Mouse (Mus musculus) lung, embryonic 14.5 days (tissue): ENCODE measurements at regions not wholly inside any gene's neighbourhood (a gene's known extent, or its start where the extent isn't known, plus 50 kb on each side); places are given as distances from the start of the nearest gene placed in this dataset.
A peak's percentile ranks its signal among the peaks of the same experiment; 100 is the strongest.

ENCODE experiments used
- ATAC-seq: fragments of 200-750 bp; cut with Nextera tagmentation; 2 replicates; pipeline ENCODE4 v1.8.0; 2017; ENCODE audit warnings: mild to moderate bottlenecking, moderate TSS enrichment, moderate library complexity; ENCODE audit not compliant: insufficient read depth
- DNase-seq: peaks from one replicate; pipeline ENCODE4 v3.0.0-alpha.2; 2015
- H3K27ac ChIP-seq: fragments of 300-500 bp; sonication (generic); 2 replicates; pipeline ENCODE4 v1.5.1; 2014; ENCODE audit warnings: low read depth, mild to moderate bottlenecking, moderate library complexity
- H3K27me3 ChIP-seq: fragments of 300-500 bp; sonication (generic); 2 replicates; pipeline ENCODE4 v1.6.1; 2014; ENCODE audit warnings: low read length, control low read depth; ENCODE audit not compliant: insufficient read depth
- H3K36me3 ChIP-seq: fragments of 300-500 bp; sonication (generic); 2 replicates; pipeline ENCODE4 v1.6.1; 2014; ENCODE audit warnings: control low read depth; ENCODE audit not compliant: insufficient read depth
- H3K4me1 ChIP-seq: fragments of 300-500 bp; sonication (generic); 2 replicates; pipeline ENCODE4 v1.6.1; 2014; ENCODE audit warnings: antibody characterized with exemption, control low read depth; ENCODE audit not compliant: insufficient read depth
- H3K4me2 ChIP-seq: fragments of 300-500 bp; sonication (generic); 2 replicates; pipeline ENCODE4 v1.6.1; 2014; ENCODE audit warnings: mild to moderate bottlenecking
- H3K4me3 ChIP-seq: fragments of 300-500 bp; sonication (generic); 2 replicates; pipeline ENCODE4 v1.5.1; 2014; ENCODE audit warnings: low read depth, low read length
- H3K9ac ChIP-seq: fragments of 300-500 bp; sonication (generic); 2 replicates; pipeline ENCODE4 v1.6.1; 2014
- H3K9me3 ChIP-seq: fragments of 300-500 bp; sonication (generic); 2 replicates; pipeline ENCODE4 v1.6.1; 2016; ENCODE audit warnings: low read depth, low read length, control low read depth
- CTCF ChIP-seq: IDR thresholded peaks from 2 replicates; pipeline ENCODE4 v1.5.1; 2016; ENCODE audit warnings: antibody characterized with exemption, low read depth
- WGBS: fragments of 180-500 bp; shearing (Covaris S2); extraction: QIAGEN DNeasy Blood & Tissue Kit; methylation state at CpG from one replicate; pipeline ENCODE4 v1.1.7; 2014; 5-methylcytosine and 5-hydroxymethylcytosine counted together

- no peak for DNase-seq
- 88% methylated on average over 2 of the region's 2 CpGs for WGBS
- Histone ChIP-seq H3K27ac (no peak overlapping the region), H3K9ac (no peak overlapping the region), H3K36me3 (no peaks in the 10 kb centered on the region), H3K9me3 (no peaks in the 10 kb centered on the region), H3K4me3 (no peak overlapping the region), H3K4me2 (no peak overlapping the region), H3K27me3 (no peaks in the 10 kb centered on the region), H3K4me1 (no peaks in the 10 kb centered on the region)
- ATAC-seq, result no peak
- no peak for TF ChIP-seq CTCF
Observed at GRCm38 (mm10) chr16:19834128-19834527, 74.1 kb downstream of the B3gnt5 start.

- Histone ChIP-seq H3K4me2 (no peak overlapping the region), H3K9ac (no peak overlapping the region), H3K36me3 (no peaks in the 10 kb centered on the region), H3K4me3 (no peak overlapping the region), H3K9me3 (no peaks in the 10 kb centered on the region), H3K4me1 (no peaks in the 10 kb centered on the region), H3K27me3 (no peaks in the 10 kb centered on the region), H3K27ac (no peak overlapping the region)
- TF ChIP-seq CTCF, result no peak
- DNase-seq, result no peak
- WGBS, result 83% methylated on average over 2 of the region's 2 CpGs
- no peak for ATAC-seq
Observed at GRCm38 (mm10) chr16:19834750-19835149, 74.7 kb downstream of the B3gnt5 start.

- H3K27ac ChIP-seq, result no peak overlapping the region
- ATAC-seq, result no peak
- no peaks in the 10 kb centered on the region for H3K9me3 ChIP-seq
- H3K4me3 ChIP-seq, result no peak overlapping the region
- no peaks in the 10 kb centered on the region for H3K27me3 ChIP-seq
- no peaks in the 10 kb centered on the region for H3K4me1 ChIP-seq
- no peak for TF ChIP-seq CTCF
- no peak overlapping the region for H3K4me2 ChIP-seq
- no peak overlapping the region for H3K9ac ChIP-seq
- 39% methylated on average over 1 of the region's 1 CpGs for WGBS
- H3K36me3 ChIP-seq, result no peaks in the 10 kb centered on the region
- no peak for DNase-seq
Observed at GRCm38 (mm10) chr16:19839831-19840230, 79.8 kb downstream of the B3gnt5 start.

- ATAC-seq (no peak), DNase-seq (no peak)
- Histone ChIP-seq H3K4me3 (no peak overlapping the region), H3K9ac (no peak overlapping the region), H3K9me3 (no peaks in the 10 kb centered on the region), H3K27ac (no peak overlapping the region), H3K4me1 (no peaks in the 10 kb centered on the region), H3K27me3 (no peaks in the 10 kb centered on the region), H3K36me3 (no peaks in the 10 kb centered on the region), H3K4me2 (no peak overlapping the region)
- TF ChIP-seq CTCF, result no peak
- 40% methylated on average over 3 of the region's 3 CpGs for WGBS
Observed at GRCm38 (mm10) chr16:19842346-19843025, 82.5 kb downstream of the B3gnt5 start.

GRCm38 (mm10) chr16:19843738-19844137 lies 83.7 kb downstream of the B3gnt5 start:
- no peak overlapping the region for H3K27ac ChIP-seq
- no peak for DNase-seq
- TF ChIP-seq CTCF, result no peak
- no peak overlapping the region for H3K9ac ChIP-seq
- no peaks in the 10 kb centered on the region for H3K36me3 ChIP-seq
- no peak overlapping the region for H3K4me3 ChIP-seq
- H3K9me3 ChIP-seq, result no peaks in the 10 kb centered on the region
- no peak for ATAC-seq
- H3K4me2 ChIP-seq, result no peak overlapping the region
- no peaks in the 10 kb centered on the region for H3K27me3 ChIP-seq
- H3K4me1 ChIP-seq, result no peaks in the 10 kb centered on the region

GRCm38 (mm10) chr16:19848395-19848794 lies 88.4 kb downstream of the B3gnt5 start:
- ATAC-seq, result no peak
- no peaks in the 10 kb centered on the region for H3K36me3 ChIP-seq
- H3K27ac ChIP-seq, result no peak overlapping the region
- DNase-seq, result peak; percentile 55
- no peaks in the 10 kb centered on the region for H3K4me1 ChIP-seq
- no peak overlapping the region for H3K4me3 ChIP-seq
- peak; percentile 57 for TF ChIP-seq CTCF
- H3K9me3 ChIP-seq, result no peaks in the 10 kb centered on the region
- no peak overlapping the region for H3K9ac ChIP-seq
- no peaks in the 10 kb centered on the region for H3K27me3 ChIP-seq
- 26% methylated on average over 1 of the region's 1 CpGs for WGBS
- no peak overlapping the region for H3K4me2 ChIP-seq

- no peak for ATAC-seq
- no peak for TF ChIP-seq CTCF
- WGBS, result 79% methylated on average over 5 of the region's 5 CpGs
- Histone ChIP-seq H3K27ac (no peak overlapping the region), H3K4me2 (no peak overlapping the region), H3K36me3 (no peaks in the 10 kb centered on the region), H3K27me3 (no peaks in the 10 kb centered on the region), H3K4me1 (no peaks in the 10 kb centered on the region), H3K9me3 (no peaks in the 10 kb centered on the region), H3K9ac (no peak overlapping the region), H3K4me3 (no peak overlapping the region)
- DNase-seq, result no peak
Observed at GRCm38 (mm10) chr16:19865306-19865705, 105.3 kb downstream of the B3gnt5 start.

- H3K4me1 ChIP-seq, result no peaks in the 10 kb centered on the region
- DNase-seq (no peak), ATAC-seq (no peak)
- no peak overlapping the region for H3K9ac ChIP-seq
- no peaks in the 10 kb centered on the region for H3K36me3 ChIP-seq
- H3K4me3 ChIP-seq, result no peak overlapping the region
- no peak for TF ChIP-seq CTCF
- H3K27me3 ChIP-seq, result no peaks in the 10 kb centered on the region
- H3K4me2 ChIP-seq, result no peak overlapping the region
- no peaks in the 10 kb centered on the region for H3K9me3 ChIP-seq
- H3K27ac ChIP-seq, result no peak overlapping the region
Observed at GRCm38 (mm10) chr16:19865931-19866330, 105.9 kb downstream of the B3gnt5 start.
